Mouse (Mus musculus) ovary, postnatal 10 days (tissue): ENCODE measurements at regions not wholly inside any gene's neighbourhood (a gene's known extent, or its start where the extent isn't known, plus 50 kb on each side); places are given as distances from the start of the nearest gene placed in this dataset.

Experiments
- DNase-seq: peaks from one replicate; pipeline ENCODE4 v3.0.0; 2022; ENCODE audit warnings: low spot score

DNA sequence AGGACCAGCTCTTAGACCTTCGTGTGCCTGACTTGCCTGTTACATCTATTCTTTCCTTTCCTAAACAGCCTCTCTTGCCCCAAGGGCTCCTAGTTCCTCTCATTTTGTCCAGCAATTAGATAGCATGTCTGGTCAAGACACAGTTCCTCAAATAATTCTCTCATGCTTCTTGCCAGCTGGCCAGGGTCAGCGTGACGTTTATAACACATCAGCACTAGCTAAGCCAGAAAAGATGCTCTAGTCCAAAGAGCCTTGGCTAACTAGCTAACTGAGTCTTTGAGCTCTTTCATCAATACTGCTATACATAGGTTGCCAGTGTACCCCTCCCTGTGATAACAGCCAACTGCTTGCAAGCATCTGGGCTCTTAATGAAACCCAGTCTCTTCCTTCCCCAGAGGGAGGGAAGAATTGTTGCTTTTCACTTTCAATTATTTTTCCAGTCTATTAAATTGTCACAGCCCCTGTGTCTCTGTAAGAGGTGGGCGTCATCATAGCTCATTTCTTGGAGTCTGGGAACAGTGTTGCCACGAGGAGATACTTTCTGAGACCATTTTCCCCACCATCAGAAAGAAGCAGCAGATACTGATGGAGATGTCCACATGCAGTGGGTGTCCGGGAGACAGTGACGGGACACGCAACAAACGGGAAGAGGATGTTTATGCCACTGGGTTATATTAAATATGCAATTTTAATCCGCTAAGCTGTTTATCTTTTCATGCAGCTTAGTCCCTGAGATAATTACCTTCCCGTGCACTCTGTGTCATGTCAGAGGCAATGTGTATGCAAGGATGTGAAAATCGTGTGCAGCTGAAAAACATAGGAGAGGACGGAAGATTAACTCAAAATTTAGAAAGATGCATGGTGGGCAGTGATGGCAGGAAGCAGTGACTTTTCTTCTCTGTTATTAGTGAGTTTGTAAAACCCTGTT lies 250.1 kb upstream of the Nmur2 start:
- DNase-seq = no peak

DNA sequence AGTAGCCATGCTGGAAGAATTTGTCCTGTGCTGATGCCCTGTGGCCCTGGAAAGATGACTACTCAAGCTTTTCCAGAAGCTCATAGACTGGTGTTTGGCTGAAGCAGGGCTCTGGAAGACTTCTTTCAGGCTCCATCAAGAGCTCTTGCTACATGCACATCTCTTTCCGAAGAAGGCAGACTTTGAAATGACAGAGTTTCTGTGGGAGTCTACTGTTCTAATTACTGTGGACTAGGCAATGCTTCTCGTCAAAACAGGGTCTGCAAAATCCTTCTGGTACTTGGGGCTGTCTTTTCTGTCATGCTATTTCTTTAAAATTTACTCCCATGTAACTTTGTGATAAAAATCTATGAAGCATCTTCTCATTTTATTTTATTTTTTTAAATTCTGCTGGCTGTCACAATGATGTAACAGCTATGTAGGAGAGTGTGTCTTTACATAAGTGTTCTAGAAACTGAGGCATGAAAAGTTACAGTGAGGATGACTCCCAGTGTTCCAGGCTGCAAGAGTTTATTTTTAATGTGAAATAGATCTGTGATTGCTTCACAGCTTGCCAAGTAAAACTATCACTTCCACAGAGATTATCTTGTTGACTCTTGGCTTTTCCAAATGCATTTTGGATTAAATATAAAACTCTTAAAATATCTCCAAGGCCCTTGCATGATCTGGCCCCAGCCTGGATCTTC lies 244.9 kb upstream of the Nmur2 start:
- DNase-seq = no peak

DNA sequence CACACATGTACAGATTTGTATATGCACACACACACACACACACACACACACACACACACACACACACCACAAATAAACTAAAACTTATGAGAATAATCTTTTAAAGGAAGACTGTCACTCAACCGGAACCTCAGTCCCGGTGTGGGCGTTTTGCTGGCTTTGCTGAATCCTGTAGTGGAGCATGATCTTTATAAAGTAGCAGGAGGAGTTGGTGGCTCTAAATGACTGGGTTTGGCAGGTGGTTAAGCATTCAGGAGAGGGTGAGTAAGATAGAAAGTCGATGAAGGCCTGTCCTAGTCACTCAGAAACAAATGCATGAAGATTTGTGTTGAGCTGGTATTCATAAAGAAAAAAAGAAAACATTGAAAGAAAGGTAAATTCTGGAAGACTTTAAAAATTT lies 240.4 kb upstream of the Nmur2 start:
- DNase-seq = no peak

DNA sequence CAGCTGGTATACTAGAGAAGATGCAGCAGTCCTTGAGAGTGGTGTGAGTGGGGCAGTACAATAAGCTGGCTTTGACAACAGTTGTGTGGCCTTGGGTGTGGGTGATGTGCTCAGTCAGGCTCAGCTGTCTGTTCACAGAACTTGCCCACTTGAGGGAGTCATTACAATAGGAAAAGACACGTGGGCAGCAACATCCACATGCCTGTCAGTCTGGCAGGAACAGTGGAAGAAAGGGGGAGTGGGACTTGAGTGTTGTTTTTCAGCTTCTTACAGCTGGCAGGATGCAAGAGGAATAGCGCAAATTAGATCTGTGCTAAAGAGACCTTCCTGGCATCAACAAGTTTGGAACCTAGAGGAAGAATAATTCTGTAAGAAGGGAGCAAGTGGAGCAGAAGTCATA lies 239.4 kb upstream of the Nmur2 start:
- no peak for DNase-seq

DNA sequence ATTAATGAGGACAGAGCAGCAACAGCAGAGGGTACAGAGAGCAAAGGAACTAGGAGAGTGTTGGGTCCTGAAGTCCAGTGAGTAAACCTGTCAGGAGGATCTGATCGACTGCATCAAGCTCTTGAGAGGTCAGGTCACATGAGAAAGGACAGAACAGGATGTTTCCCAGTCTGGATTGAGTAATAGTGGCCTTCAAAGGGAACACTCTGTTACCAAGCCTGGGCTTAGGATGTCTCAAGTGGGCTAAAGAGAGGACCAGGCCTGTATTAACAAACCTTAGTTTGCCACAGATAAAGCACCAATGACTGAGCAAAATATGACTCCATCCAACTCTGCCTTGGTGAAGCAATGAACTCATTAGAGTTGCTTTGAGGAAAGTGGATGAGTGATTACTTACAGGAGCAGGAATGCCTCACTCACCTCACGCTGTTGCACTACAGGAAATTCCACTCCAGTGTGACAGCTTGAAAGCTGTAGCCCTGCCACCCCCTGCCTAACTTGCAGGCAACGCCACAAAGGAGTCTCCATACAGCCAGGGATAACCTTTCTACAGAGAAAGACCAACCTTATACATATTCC lies 229.2 kb upstream of the Nmur2 start:
- no peak for DNase-seq

DNA sequence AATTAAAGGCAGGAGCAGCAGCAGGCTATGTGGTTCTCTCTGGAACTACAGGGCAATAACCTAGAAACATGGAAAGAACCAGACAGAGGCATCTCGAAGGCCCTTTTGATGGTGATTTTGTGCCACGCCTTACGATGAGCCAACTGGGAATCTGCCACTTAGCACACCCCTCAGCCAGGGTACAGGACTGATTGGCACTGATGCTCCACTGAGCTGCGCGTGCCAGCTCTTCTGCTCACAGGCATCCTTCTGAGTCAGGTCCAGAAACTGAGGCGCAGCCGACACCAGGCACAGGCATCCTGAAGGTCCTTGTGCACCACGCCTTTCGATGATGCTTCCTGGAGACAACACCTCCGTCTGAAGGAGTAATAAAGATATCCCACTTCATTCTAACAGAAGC lies 221.9 kb upstream of the Nmur2 start:
- DNase-seq = no peak

DNA sequence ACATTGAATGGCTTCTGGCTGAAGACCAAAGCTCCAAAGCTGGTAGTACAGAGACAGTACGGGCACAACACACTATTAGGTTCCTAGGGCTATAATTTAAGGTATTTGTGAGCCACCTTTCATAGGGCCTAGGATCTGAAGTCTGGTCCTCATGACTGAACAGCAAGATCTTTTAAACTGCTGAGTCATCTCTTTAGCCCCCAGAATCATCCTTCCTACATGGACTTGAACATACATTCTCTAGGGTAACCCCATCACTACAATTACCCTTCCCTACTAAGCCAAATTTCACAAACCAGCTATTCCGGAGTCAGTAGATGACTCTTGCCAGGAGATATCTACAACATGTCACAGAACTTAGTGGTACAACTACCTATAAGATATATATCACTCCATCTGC lies 215.5 kb upstream of the Nmur2 start:
- no peak for DNase-seq

DNA sequence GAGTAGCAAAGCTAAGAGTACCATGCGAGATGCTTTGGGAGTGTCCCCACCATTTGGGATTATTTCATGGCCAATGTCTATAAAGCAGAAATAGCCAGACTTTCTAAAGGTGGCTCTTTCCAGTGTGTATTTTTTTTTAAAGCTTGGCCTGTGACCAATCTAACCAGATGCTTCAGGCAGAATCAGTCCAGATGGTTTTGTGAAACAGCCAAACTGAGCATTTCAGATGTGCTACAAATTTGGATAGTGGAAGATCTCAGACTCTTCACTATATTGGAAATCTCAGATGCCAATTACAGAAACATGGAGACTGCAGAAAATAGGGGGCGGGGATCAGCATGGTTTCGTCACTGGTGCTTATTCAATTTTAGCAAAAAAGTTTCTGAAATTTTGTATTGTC lies 213.6 kb upstream of the Nmur2 start:
- no peak for DNase-seq

DNA sequence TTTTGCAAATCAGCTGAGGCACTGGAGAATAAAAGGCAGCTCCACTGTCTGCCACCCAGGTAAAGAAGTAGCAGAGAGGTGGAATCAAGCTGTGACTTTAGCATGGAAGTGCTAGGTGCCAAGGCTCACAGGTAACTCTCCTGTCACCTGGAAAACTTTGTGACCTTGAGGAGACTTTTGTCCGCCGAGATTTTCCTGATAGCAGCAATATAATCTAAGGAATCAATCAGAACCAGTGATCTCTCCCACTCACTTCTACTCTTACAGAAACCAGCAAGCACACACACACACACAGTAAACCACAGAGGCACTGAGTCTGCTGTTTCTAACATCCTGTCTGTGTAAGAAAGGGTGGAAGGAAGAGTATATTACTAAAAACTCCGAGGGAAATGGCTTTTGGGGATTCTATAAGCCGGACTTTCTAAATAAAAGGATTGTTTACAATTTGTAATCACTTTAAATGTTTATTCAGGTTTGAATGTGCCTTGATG lies 206.6 kb upstream of the Nmur2 start:
- DNase-seq = no peak

DNA sequence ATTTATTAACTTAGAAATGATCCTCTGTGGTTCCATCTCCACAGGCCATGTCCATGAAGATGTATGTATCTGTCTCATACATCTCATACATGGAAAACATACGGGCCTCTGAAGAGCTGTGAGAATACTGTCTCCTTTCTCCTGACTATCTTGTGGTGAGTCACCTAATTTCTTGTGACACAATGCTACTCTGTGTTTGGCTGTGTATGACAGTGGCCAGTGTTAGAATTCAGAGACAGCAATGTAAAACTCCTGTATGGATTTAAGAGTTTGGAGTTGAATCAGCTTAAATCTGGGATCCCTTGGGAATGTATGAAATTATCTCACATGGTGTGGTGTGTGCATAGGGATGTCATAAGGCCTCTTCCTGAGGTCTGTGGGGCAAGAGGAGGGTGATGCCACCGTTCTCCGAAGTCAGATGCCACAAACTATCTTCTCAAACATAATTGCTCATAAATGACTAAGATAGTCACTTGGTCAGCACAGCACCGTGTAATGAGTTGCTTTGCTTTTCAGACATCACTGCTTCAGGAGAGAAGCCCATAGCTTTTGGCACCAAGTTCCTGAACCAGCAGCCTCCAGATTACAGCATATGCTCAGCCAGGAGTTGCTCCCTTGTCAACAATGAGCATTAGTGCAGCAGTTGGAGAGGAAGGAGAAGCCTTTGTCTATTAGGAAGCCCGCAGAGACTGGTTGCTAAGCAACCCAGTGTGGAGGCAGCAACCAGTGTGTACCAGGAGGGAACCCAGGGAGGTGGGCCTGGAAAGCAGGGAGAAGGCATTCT lies 205.9 kb upstream of the Nmur2 start:
- no peak for DNase-seq

DNA sequence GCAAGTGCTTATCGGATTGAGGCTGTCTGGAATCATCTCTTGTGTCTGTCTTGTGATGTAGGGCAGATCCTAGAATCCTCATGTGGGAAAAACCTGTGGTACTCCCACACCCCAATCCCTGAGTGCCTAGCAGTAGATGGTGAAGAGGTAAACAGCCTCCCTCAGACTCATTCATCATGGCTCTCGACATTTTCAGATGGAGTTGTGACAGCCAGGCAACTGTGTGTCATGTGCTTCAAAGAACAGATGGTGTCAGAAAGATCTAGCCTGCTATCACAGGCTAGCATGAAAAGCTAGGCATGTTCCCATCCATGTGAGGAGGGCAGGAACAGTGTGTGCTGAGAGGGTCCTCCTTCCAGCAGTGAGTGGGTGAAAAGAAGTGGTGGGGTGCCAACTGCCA lies 204.1 kb upstream of the Nmur2 start:
- no peak for DNase-seq

DNA sequence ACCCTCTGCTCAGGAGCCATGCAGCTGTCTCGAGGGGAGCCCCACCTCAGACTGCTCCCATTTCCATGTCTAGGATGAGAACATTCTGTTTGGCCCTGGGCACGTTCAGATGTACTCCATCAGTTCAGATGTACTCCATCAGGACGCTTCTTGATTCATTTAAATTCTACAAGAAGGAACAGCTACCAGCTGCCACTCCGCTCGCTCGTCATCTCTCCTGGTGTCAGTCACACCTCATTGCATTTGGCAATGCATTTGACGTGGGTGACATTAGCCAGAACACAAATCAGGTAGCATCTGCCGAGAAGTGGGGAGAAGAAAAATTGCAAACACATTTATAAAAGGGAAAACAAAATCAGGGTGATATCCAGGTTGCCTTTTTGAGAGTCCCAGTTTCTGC lies 202.6 kb upstream of the Nmur2 start:
- no peak for DNase-seq

DNA sequence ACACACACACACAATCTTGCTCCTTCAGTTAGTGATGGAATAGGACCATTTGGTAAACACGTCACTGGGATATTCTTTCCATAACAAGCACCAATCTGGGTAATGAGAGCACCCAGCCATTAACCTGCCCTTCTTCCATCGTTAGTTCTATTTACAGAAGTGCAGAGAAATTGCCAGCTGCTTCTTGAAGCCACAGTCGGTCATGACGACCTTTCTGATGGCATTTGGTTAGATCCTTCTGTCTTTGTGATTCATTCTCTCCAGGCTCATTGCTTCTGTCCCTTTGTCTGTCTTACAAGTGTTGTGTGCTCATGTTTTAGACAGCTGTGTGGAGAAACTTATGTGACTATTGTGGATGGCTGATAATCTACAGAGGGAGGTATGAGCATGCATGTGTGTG lies 197.9 kb upstream of the Nmur2 start:
- DNase-seq = no peak

DNA sequence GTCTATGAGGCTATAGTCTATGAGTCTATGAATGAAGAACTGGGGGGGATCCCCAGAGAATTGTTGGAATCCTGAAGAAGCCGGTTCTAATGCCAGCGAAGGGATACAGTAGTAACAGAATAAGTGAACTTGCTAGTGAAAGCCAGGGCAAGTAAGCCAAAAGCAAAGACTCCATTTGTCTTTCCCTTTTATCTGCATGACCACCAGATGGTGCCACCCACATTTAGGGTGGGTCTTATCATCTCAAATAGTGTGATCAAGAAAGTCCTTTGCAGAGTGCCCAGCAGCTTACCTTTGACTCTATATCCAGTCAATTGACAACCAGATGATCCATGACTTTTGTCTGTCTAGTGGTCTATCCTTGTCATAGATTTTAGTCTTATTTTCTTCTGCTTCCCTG lies 184.2 kb upstream of the Nmur2 start:
- DNase-seq = no peak

DNA sequence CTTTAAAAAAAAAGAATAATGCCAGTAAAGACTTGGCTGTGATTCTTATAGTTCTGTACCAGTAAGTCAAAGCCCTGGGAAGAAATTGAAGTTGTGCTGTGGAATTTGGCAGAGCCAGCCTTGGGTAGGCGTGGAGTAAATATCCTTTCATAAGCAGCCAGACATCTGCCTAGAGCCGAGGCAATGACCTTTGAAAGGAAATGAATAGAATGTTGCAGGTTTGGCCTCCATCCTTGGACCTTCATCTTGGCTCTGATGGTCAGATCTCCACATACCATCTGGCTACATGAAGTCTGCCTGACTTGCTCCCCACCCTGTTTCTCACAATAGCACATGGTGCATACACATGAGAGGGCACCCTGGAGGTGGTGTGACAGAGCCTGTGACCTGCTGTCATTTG lies 174.9 kb upstream of the Nmur2 start:
- no peak for DNase-seq

DNA sequence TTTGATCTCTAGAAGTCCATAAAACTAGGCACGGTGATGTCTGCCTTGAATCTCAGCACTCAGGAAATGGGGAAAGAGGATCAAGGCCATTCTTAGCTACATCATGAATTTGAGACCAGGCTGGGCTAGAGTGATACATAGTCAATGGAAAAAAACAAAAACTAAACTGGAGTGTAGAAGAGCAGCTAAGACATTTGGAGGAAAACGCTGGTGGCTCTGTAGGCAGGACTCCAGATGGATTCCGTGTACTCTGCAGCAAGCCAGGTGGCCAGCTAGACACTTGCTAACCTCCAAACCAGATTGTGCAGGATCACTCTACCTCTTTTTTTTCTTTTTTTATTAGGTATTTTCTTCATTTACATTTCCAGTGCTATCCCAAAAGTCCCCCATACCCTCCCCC lies 161.0 kb upstream of the Nmur2 start:
- DNase-seq = no peak

DNA sequence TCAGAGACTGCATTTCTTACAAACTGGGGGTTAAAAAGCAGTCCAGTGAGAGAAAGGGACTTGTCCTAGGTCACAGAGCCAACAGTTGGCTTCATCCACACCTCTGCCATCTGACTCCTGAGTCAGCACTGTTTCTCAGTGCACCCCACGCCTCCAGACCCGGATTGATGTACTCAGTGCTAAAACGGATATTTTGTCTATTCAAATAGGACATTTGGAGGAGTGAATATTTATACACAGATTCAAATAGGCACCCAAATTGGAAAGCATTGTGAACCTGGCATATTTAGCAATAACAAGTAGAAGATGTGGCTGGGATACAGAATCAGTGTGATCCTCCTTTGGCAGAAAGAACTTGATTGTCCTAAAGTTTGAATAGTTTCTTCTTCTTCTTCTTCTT lies 154.5 kb upstream of the Nmur2 start:
- no peak for DNase-seq

DNA sequence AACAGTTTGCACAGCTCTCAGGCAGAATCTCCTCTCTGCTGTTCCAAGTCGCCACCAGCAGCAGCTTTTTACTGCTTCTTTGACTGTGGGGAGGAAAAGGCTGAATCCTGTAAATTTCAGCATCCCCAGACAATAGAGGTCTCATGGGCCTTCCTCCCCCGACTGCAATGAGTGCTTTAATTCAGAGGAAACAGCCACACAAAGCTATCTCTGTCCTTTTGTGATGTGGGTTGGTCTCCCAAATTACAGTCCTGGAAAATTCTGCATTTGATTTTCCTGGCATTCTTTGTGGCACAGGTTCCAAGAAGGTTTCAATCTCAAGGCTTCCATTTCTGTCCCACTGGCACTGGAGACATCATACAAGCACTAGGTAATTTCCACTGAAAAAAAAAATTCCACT lies 152.6 kb upstream of the Nmur2 start:
- DNase-seq = no peak

DNA sequence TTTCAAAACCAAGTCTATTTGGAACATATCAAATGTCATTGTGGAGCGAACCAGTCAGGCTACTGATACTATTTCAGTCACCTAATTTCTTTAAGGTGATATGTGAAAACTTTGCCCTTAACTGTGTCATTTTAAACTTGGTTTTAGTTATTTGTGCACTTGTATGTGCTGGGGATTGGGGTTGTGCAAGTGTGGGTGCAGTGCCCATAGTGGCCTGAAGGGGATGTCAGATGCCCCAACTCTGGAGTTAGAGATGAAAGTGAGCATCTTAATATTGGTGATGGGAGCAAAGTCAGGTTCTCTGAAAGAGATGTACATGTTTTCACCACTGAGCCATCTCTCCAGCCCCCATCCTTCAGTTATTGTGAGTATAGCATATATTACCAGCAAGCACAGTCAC lies 133.1 kb upstream of the Nmur2 start:
- no peak for DNase-seq

DNA sequence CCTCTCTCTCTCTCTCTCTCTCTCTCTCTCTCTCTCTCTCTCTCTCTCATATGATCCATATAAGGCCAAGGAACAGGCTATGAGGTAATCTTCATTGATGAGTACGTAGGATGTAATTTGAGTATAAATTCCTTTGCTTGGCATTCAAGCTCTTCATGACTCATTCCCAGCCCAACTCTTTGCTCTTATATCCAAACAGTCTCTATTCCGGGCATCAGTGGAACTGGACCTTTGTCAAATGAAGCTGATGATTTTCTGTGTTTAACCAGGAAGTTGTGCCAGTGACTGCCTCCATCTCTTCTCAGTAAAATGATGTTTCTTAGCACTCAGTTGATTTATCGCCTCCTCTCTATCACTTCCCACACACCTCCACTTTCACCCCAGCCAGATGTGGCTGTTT lies 132.4 kb upstream of the Nmur2 start:
- DNase-seq = no peak

DNA sequence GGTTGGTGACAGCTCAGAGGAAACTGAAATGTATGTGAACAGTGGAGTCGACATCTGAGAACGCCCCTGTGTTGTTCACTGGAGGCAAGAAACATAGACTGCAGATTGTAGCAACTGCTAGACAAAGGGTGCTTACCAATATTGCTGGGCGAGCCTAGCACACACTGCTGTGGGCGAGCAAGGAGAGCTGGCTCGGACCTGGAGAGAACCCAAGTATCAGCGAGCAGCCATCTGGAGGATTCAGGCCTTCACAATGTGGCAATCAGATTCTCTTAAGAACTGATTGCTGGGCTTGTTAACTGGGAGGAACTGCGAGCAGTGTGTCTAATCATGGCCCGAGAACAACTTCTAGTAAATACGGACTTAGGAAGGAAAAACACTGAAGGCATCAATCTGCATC lies 128.8 kb upstream of the Nmur2 start:
- DNase-seq = no peak

DNA sequence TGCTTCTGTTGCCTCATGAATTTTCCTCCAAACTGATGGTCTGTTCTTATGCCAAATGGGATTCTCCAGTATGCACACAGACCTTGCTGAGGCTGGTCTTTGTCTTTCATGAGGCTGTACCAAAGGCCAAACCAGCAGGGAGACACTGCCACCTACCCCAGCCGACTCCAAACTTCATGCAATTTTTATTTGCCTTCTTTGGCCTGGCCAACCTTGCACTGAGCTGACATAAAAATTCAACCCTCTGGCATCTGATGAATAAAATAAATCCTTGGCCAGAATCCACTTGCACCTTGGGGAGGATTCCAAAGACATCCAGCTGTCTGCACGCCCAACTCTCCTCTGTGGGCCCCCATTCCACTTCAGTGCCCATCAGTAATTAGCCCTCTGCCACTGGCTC lies 126.0 kb upstream of the Nmur2 start:
- no peak for DNase-seq
